ENCODE assay signal across 8 mouse cellular contexts in genomic region chr11:59471413-59472325, GRCm38 (mm10). TPM values are rescaled to one million over a fixed set of nuclear protein-coding genes. Genes with fewer than 3 reads are reported as not detected.
DNase-seq lines count a peak whose midpoint lies in the region; ATAC-seq lines count a peak whose summit lies in the region.

No protein-coding gene starts in this region.

- peak overlapping the region; percentile 87 for H3K9ac ChIP-seq in limb, embryonic 13.5 days
- peak overlapping the region; percentile 86 for H3K9ac ChIP-seq in neural tube, embryonic 12.5 days

- no peaks in the 10 kb centered on the region for H3K9me3 ChIP-seq in heart, embryonic 10.5 days
- peaks cover under 1% of the 10 kb centered on the region for H3K9me3 ChIP-seq in erythroblast, embryonic 14.5 days (ENCODE audit: control insufficient read depth, low read length)
- H3K9me3 ChIP-seq in limb, embryonic 13.5 days = 0 out of 2 replicates have a peak, but pooled peaks cover under 1% of the 10 kb centered on the region
- H3K9me3 ChIP-seq in neural tube, embryonic 12.5 days = no peaks in the 10 kb centered on the region; the same call in 1 of the 2 replicates

- DNase-seq in heart, embryonic 10.5 days (ENCODE audit: low spot score) = peak; percentile 81
- DNase-seq in heart, postnatal 4 days = no peak
- DNase-seq in right cerebral cortex, postnatal 25 days = no peak
- DNase-seq in frontal cortex, adult 2 months (ENCODE audit: extremely low spot score in 1 of 2, low spot score in 1 of 2) = no peak

- H3K4me3 ChIP-seq in heart, embryonic 10.5 days = peak overlapping the region; percentile 92
- peak overlapping the region; percentile 76 for H3K4me3 ChIP-seq in erythroblast, embryonic 14.5 days (replicated peaks)
- H3K4me3 ChIP-seq in limb, embryonic 13.5 days = peak overlapping the region; percentile 81
- H3K4me3 ChIP-seq in neural tube, embryonic 12.5 days = peak overlapping the region; percentile 77

- peaks cover 12% of the 10 kb centered on the region; the same call in 1 of the 2 replicates for H3K4me1 ChIP-seq in heart, embryonic 10.5 days
- H3K4me1 ChIP-seq in erythroblast, embryonic 14.5 days (ENCODE audit: control insufficient read depth) = peaks cover 13% of the 10 kb centered on the region
- H3K4me1 ChIP-seq in limb, embryonic 13.5 days = peaks cover 12% of the 10 kb centered on the region
- peaks cover 6% of the 10 kb centered on the region; the same call in 1 of the 2 replicates for H3K4me1 ChIP-seq in neural tube, embryonic 12.5 days

- H3K27me3 ChIP-seq in heart, embryonic 10.5 days (ENCODE audit: insufficient read depth, poor library complexity, severe bottlenecking) = no peaks in the 10 kb centered on the region
- peaks cover 20% of the 10 kb centered on the region for H3K27me3 ChIP-seq in erythroblast, embryonic 14.5 days (ENCODE audit: control insufficient read depth)
- H3K27me3 ChIP-seq in limb, embryonic 13.5 days = no peaks in the 10 kb centered on the region
- H3K27me3 ChIP-seq in neural tube, embryonic 12.5 days (replicated peaks) = no peaks in the 10 kb centered on the region

- H3K4me2 ChIP-seq in limb, embryonic 13.5 days (replicated peaks) = peak overlapping the region; percentile 88
- H3K4me2 ChIP-seq in neural tube, embryonic 12.5 days (replicated peaks) = peak overlapping the region; percentile 80

- peak overlapping the region; percentile 93 for H3K27ac ChIP-seq in heart, embryonic 10.5 days
- peak overlapping the region; percentile 83; the same call in 1 of the 2 replicates for H3K27ac ChIP-seq in limb, embryonic 13.5 days
- H3K27ac ChIP-seq in neural tube, embryonic 12.5 days = no peak overlapping the region

- WGBS in heart, embryonic 10.5 days = 4% methylated on average over 37 of the region's 37 CpGs
- WGBS in limb, embryonic 13.5 days = 4% methylated on average over 37 of the region's 37 CpGs
- WGBS in neural tube, embryonic 12.5 days = 8% methylated on average over 37 of the region's 37 CpGs

- H3K36me3 ChIP-seq in heart, embryonic 10.5 days = peaks cover 5% of the 10 kb centered on the region
- H3K36me3 ChIP-seq in erythroblast, embryonic 14.5 days (ENCODE audit: control insufficient read depth) = no peaks in the 10 kb centered on the region
- H3K36me3 ChIP-seq in limb, embryonic 13.5 days = peaks cover 6% of the 10 kb centered on the region
- no peaks in the 10 kb centered on the region for H3K36me3 ChIP-seq in neural tube, embryonic 12.5 days

- ATAC-seq in CD4-positive, CD25-positive, alpha-beta regulatory T cell, adult 4 months = peak; percentile 53
- peak; percentile 46; the same call in 1 of the 2 replicates for ATAC-seq in limb, embryonic 13.5 days (ENCODE audit: low FRiP score, low read depth)
- peak; percentile 33; the same call in 1 of the 2 replicates for ATAC-seq in neural tube, embryonic 12.5 days (ENCODE audit: low FRiP score, low read depth)

RNA-seq across cellular contexts. Expression of gene Zfp867, which starts 0.6 kb away (rescaled TPM):
- polyA plus RNA-seq in heart, embryonic 10.5 days (2016; fragmentation: Nextera tagmentation; extraction: Ambion mirVana) = 5.2 and 5.9 TPM in 2 replicates
- total RNA-seq in heart, postnatal 4 days (2021) = 1 to 10 TPM; 6.1 to 6.2 TPM
- 1 to 10 TPM; 6.0 to 6.9 TPM for polyA plus RNA-seq in CD4-positive, CD25-positive, alpha-beta regulatory T cell, adult 4 months (2017; shearing (Covaris generic))
- not detected in 2 replicates for polyA plus RNA-seq in erythroblast, embryonic 14.5 days (2012)
- polyA plus RNA-seq in limb, embryonic 13.5 days (2015; fragmentation: Nextera tagmentation; extraction: Ambion mirVana) = 10.8 and 11.0 TPM in 2 replicates
- polyA plus RNA-seq in neural tube, embryonic 12.5 days (2016; fragmentation: Nextera tagmentation; extraction: Ambion mirVana) = 10.1 and 10.5 TPM in 2 replicates
- polyA plus RNA-seq in frontal cortex, adult 2 months (2012; rRNA removed) = 3.2 and 3.8 TPM in 2 replicates

RNA-seq across cellular contexts. Expression of gene Snap47, which starts 20.7 kb away (rescaled TPM):
- 120 and 123 TPM in 2 replicates for polyA plus RNA-seq in heart, embryonic 10.5 days (2016; fragmentation: Nextera tagmentation; extraction: Ambion mirVana)
- 10 to 100 TPM; 40.8 to 45.5 TPM for total RNA-seq in heart, postnatal 4 days (2021)
- 10 to 100 TPM; 52.6 to 67.3 TPM for polyA plus RNA-seq in CD4-positive, CD25-positive, alpha-beta regulatory T cell, adult 4 months (2017; shearing (Covaris generic))
- polyA plus RNA-seq in erythroblast, embryonic 14.5 days (2012) = 0.51 and 0.58 TPM in 2 replicates
- polyA plus RNA-seq in limb, embryonic 13.5 days (2015; fragmentation: Nextera tagmentation; extraction: Ambion mirVana) = 149 TPM in 2 replicates
- 278 and 282 TPM in 2 replicates for polyA plus RNA-seq in neural tube, embryonic 12.5 days (2016; fragmentation: Nextera tagmentation; extraction: Ambion mirVana)
- 337 and 389 TPM in 2 replicates for polyA plus RNA-seq in frontal cortex, adult 2 months (2012; rRNA removed)

RNA-seq across cellular contexts. Expression of gene Jmjd4, which starts 21.8 kb away (rescaled TPM):
- 14.5 and 15.3 TPM in 2 replicates for polyA plus RNA-seq in heart, embryonic 10.5 days (2016; fragmentation: Nextera tagmentation; extraction: Ambion mirVana)
- 10 to 100 TPM; 14.8 to 16.3 TPM for total RNA-seq in heart, postnatal 4 days (2021)
- 1 to 10 TPM; 3.9 to 6.9 TPM for polyA plus RNA-seq in CD4-positive, CD25-positive, alpha-beta regulatory T cell, adult 4 months (2017; shearing (Covaris generic))
- polyA plus RNA-seq in erythroblast, embryonic 14.5 days (2012) = 0.17 and 0.33 TPM in 2 replicates
- 16.5 and 18.5 TPM in 2 replicates for polyA plus RNA-seq in limb, embryonic 13.5 days (2015; fragmentation: Nextera tagmentation; extraction: Ambion mirVana)
- 13.6 and 14.5 TPM in 2 replicates for polyA plus RNA-seq in neural tube, embryonic 12.5 days (2016; fragmentation: Nextera tagmentation; extraction: Ambion mirVana)
- polyA plus RNA-seq in frontal cortex, adult 2 months (2012; rRNA removed) = 14.7 and 15.6 TPM in 2 replicates

RNA-seq across cellular contexts. Expression of gene Zkscan17, which starts 54.9 kb away (rescaled TPM):
- 19.9 and 22.9 TPM in 2 replicates for polyA plus RNA-seq in heart, embryonic 10.5 days (2016; fragmentation: Nextera tagmentation; extraction: Ambion mirVana)
- 10 to 100 TPM; 25.1 to 25.4 TPM for total RNA-seq in heart, postnatal 4 days (2021)
- polyA plus RNA-seq in CD4-positive, CD25-positive, alpha-beta regulatory T cell, adult 4 months (2017; shearing (Covaris generic)) = 10 to 100 TPM in 1 of 2 experiments, 1 to 10 TPM in 1; 8.6 to 14.2 TPM
- 0.22 and 0.50 TPM in 2 replicates for polyA plus RNA-seq in erythroblast, embryonic 14.5 days (2012)
- 26.1 and 26.8 TPM in 2 replicates for polyA plus RNA-seq in limb, embryonic 13.5 days (2015; fragmentation: Nextera tagmentation; extraction: Ambion mirVana)
- polyA plus RNA-seq in neural tube, embryonic 12.5 days (2016; fragmentation: Nextera tagmentation; extraction: Ambion mirVana) = 23.4 and 23.8 TPM in 2 replicates
- polyA plus RNA-seq in frontal cortex, adult 2 months (2012; rRNA removed) = 8.2 and 8.9 TPM in 2 replicates

Comparison
In these comparisons a context has a peak if more than half of its experiments do, and no peak if none do; other contexts are left out.
1. RNA of gene Snap47, which starts 20.7 kb away (polyA plus RNA-seq): 337 to 389 TPM in frontal cortex, adult 2 months, 278 to 282 TPM in neural tube, embryonic 12.5 days, 149 TPM in limb, embryonic 13.5 days, 120 to 123 TPM in heart, embryonic 10.5 days and 52.6 to 67.3 TPM in CD4-positive, CD25-positive, alpha-beta regulatory T cell, adult 4 months; 0.51 to 0.58 TPM in erythroblast, embryonic 14.5 days; every median in the first group is over 10 times any median in the second.
2. Peak in every context shown above with its lines, with median percentiles within 50 percentile points of each other: H3K4me3 ChIP-seq and ATAC-seq.